Mouse (Mus musculus): Measurements from ENCODE around the gene Abhd17c.

Abhd17c gene

GRCm38 (mm10) chr7:84059799-84060198, 91.9 kb downstream of the Abhd17c start:
- DNase-seq: no peak
